Mouse (Mus musculus): ENCODE measurements around the gene Yaf2. TPM values are rescaled to one million over a fixed set of nuclear protein-coding genes. Genes with fewer than 3 reads are reported as not detected.
"Not testable (repeated sequence)": the region's sequence is repeated elsewhere in the genome, so short reads cannot be mapped to it uniquely, and the experiment has no call there.

Gene Yaf2
- 36.4 and 36.5 TPM in 2 replicates for polyA plus RNA-seq (2011; ENCODE audit: insufficient read length, low read depth, missing spikeins)

DNA sequence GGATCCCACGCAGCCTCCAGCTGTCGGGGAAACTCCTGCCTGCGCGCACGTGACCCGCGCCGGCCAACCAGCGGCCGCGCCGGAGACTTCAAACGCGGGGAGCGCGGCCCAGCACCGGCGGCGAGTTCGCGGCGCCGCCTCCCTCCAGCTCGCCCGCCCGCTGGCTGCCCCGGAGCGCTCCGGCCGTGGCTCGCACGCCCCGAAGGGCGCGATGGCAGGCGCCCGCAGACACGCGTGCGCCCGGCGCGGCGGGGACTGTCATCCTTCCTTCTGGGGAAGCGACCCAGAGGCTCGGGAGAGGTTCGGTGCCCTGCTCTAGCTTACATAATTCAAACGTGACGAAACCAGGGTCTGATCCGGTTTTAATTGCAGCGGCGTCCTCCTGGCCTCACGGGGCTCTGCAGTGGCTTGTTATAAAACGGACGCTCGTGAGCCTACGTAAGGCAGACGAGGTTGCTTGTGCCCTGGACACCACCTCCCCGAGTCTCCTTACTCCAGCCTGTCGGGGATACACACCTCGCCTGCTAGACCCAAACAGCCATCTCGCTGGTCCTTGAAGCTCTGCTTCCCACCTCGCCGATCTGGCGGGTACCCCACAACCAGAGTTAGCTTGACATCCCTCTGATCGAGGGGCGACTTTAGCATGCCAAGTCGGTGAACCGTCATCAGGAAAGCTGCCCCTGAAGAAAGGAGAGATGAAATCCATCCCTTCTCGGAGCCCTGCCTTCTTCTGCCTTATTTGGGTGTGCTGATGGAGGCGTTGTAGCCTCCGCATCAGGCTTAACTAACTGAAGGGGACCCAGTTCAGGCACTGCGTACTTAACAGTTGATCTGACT lies at the start of gene Yaf2:
TSS of gene Yaf2 (minus strand) at position 11 of the 837 bp plus-strand sequence.
- peak; percentile 71 for TF ChIP-seq POLR2A (IDR thresholded peaks at IDR 0.05; ENCODE audit: low read depth, low read length)
- no peak for TF ChIP-seq CTCF (IDR thresholded peaks at IDR 0.05; ENCODE audit: borderline replicate concordance, insufficient read depth, low read length)
- peak within 1 kb of the TSS; percentile 55 for H3K4me3 ChIP-seq (ENCODE audit: insufficient read depth, low read length)

GRCm38 (mm10) chr15:93381337-93381736 lies 44.6 kb upstream of the Yaf2 start:
- Histone ChIP-seq H3K4me3 (ENCODE audit: insufficient read depth, low read length) (no peak overlapping the region), H3K4me1 (ENCODE audit: control insufficient read depth, insufficient read depth, low read length) (no peaks in the 10 kb centered on the region), H3K27ac (ENCODE audit: insufficient read depth, low read length) (no peak overlapping the region)
- TF ChIP-seq CTCF (IDR thresholded peaks at IDR 0.05; ENCODE audit: borderline replicate concordance, insufficient read depth, low read length) (no peak), POLR2A (IDR thresholded peaks at IDR 0.05; ENCODE audit: low read depth, low read length) (no peak)

More for the DNA sequence above, at the start of gene Yaf2:
- H3K4me1 ChIP-seq (ENCODE audit: control insufficient read depth, insufficient read depth, low read length) = no peaks in the 10 kb centered on the region; the same call in 1 of the 2 replicates
- H3K27ac ChIP-seq (ENCODE audit: insufficient read depth, low read length) = peak within 1 kb of the TSS; percentile 76

DNA sequence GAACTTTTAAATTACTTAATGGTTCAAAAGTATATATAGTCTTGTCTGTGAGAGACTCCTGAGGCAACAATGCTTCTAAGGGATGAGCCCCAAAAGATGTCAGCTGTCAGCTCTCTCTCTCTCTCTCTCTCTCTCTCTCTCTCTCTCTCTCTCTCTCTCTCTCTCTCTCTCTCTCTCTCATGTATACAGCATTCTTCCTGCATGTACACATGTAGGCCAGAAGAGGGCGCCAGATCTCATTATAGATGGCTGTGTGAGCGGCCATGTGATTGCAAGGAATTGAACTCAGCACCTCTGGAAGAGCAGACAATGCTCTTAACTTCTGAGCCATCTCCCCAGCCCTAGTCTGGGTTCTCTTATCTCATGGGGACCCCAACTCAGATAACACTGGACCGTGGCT lies 42.4 kb upstream of the Yaf2 start:
- Histone ChIP-seq H3K4me1 (ENCODE audit: control insufficient read depth, insufficient read depth, low read length) (no peaks in the 10 kb centered on the region), H3K27ac (ENCODE audit: insufficient read depth, low read length) (no peak overlapping the region), H3K4me3 (ENCODE audit: insufficient read depth, low read length) (no peak overlapping the region)
- TF ChIP-seq CTCF (IDR thresholded peaks at IDR 0.05; ENCODE audit: borderline replicate concordance, insufficient read depth, low read length) (no peak), POLR2A (IDR thresholded peaks at IDR 0.05; ENCODE audit: low read depth, low read length) (no peak)

DNA sequence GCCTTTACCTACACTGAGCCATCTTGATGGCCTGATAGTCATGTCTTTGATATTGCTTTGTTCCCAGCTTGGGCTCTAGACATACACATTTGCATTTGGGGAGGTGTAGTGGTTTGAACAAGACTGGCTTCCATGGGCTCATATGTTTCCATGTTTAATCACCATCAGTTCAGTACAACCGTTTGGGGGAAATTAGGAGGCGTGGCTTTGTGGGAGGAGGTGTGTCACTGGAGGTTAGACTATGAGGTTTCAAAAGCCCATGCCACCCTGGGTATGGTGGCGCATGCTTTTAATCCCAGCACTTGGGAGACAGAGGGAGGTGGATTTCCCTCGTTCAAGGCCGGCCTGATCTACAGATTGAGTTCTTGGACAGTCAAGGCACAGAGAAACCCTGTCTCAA lies 39.0 kb upstream of the Yaf2 start:
- no peaks in the 10 kb centered on the region for H3K4me1 ChIP-seq (ENCODE audit: control insufficient read depth, insufficient read depth, low read length)
- H3K27ac ChIP-seq (ENCODE audit: insufficient read depth, low read length) = no peak overlapping the region
- no peak overlapping the region for H3K4me3 ChIP-seq (ENCODE audit: insufficient read depth, low read length)
- TF ChIP-seq CTCF (IDR thresholded peaks at IDR 0.05; ENCODE audit: borderline replicate concordance, insufficient read depth, low read length) (no peak), POLR2A (IDR thresholded peaks at IDR 0.05; ENCODE audit: low read depth, low read length) (no peak)

GRCm38 (mm10) chr15:93372525-93373119 lies 35.9 kb upstream of the Yaf2 start:
- H3K4me3 ChIP-seq (ENCODE audit: insufficient read depth, low read length); H3K27ac ChIP-seq (ENCODE audit: insufficient read depth, low read length); H3K4me1 ChIP-seq (ENCODE audit: control insufficient read depth, insufficient read depth, low read length): not testable (repeated sequence)

- no peak for TF ChIP-seq POLR2A (IDR thresholded peaks at IDR 0.05; ENCODE audit: low read depth, low read length)
- TF ChIP-seq CTCF (IDR thresholded peaks at IDR 0.05; ENCODE audit: borderline replicate concordance, insufficient read depth, low read length) = no peak
- no peaks in the 10 kb centered on the region for H3K4me1 ChIP-seq (ENCODE audit: control insufficient read depth, insufficient read depth, low read length)
- H3K27ac ChIP-seq (ENCODE audit: insufficient read depth, low read length) = no peak overlapping the region
- no peak overlapping the region for H3K4me3 ChIP-seq (ENCODE audit: insufficient read depth, low read length)
Measured at GRCm38 (mm10) chr15:93371838-93372237, 35.1 kb upstream of the Yaf2 start.

DNA sequence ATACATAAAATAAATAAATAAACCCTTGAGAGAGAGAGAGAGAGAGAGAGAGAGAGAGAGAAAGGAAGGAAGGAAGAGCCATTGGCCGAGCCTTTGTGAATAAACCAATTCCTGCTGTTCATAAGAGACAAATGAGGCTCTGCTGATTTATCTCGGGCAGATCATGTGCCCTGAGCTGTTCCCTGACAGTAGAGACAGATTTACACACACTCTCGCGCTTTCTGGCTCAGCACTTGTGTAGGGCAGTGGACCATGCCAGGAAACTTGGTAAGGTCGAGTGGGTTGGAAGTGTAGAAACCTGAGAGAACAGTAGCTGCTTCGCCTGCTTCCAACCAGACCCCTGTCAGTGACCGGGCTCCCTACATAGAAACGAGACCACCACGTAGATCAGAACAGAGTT lies 31.8 kb upstream of the Yaf2 start:
- TF ChIP-seq POLR2A (IDR thresholded peaks at IDR 0.05; ENCODE audit: low read depth, low read length) (no peak), CTCF (IDR thresholded peaks at IDR 0.05; ENCODE audit: borderline replicate concordance, insufficient read depth, low read length) (no peak)
- no peaks in the 10 kb centered on the region for H3K4me1 ChIP-seq (ENCODE audit: control insufficient read depth, insufficient read depth, low read length)
- no peak overlapping the region for H3K4me3 ChIP-seq (ENCODE audit: insufficient read depth, low read length)

DNA sequence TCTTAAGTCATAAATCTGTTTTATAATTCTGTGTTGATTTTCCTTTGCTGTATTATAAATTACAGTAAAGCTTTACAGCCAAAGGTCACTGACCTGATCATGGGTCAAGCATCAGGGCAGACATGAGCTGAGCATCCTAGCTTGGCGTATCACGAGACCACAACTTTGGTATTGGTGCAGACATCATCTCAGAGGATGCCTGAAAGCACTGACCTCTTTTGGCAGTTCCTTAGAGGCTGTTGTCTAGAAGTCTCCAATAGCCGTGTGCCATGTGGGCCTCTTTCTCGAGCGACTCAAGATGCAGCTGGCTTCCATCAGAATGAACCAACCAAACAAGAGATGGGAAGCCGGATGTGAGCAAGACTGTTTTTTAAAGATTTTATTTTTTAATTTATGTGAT lies 28.8 kb upstream of the Yaf2 start:
- no peak overlapping the region for H3K4me3 ChIP-seq (ENCODE audit: insufficient read depth, low read length)
- TF ChIP-seq POLR2A (IDR thresholded peaks at IDR 0.05; ENCODE audit: low read depth, low read length) (no peak), CTCF (IDR thresholded peaks at IDR 0.05; ENCODE audit: borderline replicate concordance, insufficient read depth, low read length) (no peak)
- H3K27ac ChIP-seq (ENCODE audit: insufficient read depth, low read length) = no peak overlapping the region
- H3K4me1 ChIP-seq (ENCODE audit: control insufficient read depth, insufficient read depth, low read length) = no peaks in the 10 kb centered on the region

More for the DNA sequence above, 31.8 kb upstream of the Yaf2 start:
- no peak overlapping the region for H3K27ac ChIP-seq (ENCODE audit: insufficient read depth, low read length)

- no peak overlapping the region for H3K27ac ChIP-seq (ENCODE audit: insufficient read depth, low read length)
Measured at GRCm38 (mm10) chr15:93358346-93359095, 21.8 kb upstream of the Yaf2 start.

More at GRCm38 (mm10) chr15:93358346-93359095, 21.8 kb upstream of the Yaf2 start:
- TF ChIP-seq CTCF (IDR thresholded peaks at IDR 0.05; ENCODE audit: borderline replicate concordance, insufficient read depth, low read length) = no peak
- no peak for TF ChIP-seq POLR2A (IDR thresholded peaks at IDR 0.05; ENCODE audit: low read depth, low read length)
- no peak overlapping the region for H3K4me3 ChIP-seq (ENCODE audit: insufficient read depth, low read length)
- no peaks in the 10 kb centered on the region for H3K4me1 ChIP-seq (ENCODE audit: control insufficient read depth, insufficient read depth, low read length)

Data from embryonic fibroblast, embryonic 13.5 days (primary cell).